Mouse (Mus musculus): Measurements from ENCODE around the gene H2al1e.
"Not testable (repeated sequence)": the region's sequence is repeated elsewhere in the genome, so short reads cannot be mapped to it uniquely, and the experiment has no call there.

H2al1e gene

DNA sequence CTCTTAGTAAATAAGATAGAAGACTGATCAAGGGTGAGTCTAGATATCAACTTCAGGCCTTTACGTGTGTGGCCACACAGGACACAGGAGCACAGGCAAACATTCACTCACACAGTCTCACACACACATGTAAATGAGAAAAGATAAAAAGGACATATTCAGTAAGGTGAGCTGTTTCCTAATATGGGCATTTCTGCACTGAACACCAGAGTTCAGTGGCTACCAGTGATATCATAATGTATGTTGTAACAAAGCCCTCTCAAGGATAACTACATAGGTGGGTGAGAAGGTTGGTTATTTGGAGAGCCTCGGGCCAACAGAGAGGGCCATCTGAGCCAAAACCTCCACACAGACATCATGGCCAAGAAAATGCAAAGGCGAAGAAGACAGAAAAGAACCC lies at the start of gene H2al1e:
Gene H2al1e (plus strand): TSS at position 301 of the 400 bp plus-strand sequence.
- DNase-seq (ENCODE audit: low spot score in 2 of 2) = not testable (repeated sequence)

GRCm38 (mm10) chrX:11264918-11265317 lies 46.8 kb upstream of the H2al1e start:
- DNase-seq (ENCODE audit: low spot score in 2 of 2) = no peak

- peak in 1 of 2 experiments; percentile 1 for DNase-seq (ENCODE audit: low spot score in 2 of 2)
Measured at GRCm38 (mm10) chrX:11267791-11268190, 43.9 kb upstream of the H2al1e start.

GRCm38 (mm10) chrX:11269074-11269473 lies 42.7 kb upstream of the H2al1e start:
- DNase-seq (ENCODE audit: low spot score in 2 of 2) = no peak

- no peak for DNase-seq (ENCODE audit: low spot score in 2 of 2)
Measured at GRCm38 (mm10) chrX:11273190-11273589, 38.5 kb upstream of the H2al1e start.

- DNase-seq (ENCODE audit: low spot score in 2 of 2) = no peak
Measured at GRCm38 (mm10) chrX:11277083-11277482, 34.7 kb upstream of the H2al1e start.

DNA sequence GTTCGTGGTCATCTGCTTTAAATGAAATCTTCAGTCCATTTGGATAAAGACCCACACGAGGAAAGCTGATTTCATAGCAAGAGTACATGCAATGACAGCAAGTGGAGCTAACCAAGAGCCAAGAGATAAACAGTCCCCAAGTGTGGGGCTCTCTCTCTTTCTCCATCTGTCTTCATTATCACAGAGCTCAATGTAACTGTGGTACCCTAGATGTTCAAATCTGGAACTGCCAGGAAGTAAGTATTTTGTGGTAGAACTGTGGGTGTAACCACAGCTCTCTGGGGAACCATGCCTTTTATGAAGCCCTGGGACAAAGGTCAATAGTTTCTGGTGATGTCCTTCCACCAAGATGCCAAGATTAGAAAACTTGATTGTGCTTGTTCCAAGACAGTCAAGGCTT lies 31.0 kb upstream of the H2al1e start:
- no peak for DNase-seq (ENCODE audit: low spot score in 2 of 2)

GRCm38 (mm10) chrX:11288306-11288882 lies 23.3 kb upstream of the H2al1e start:
- no peak for DNase-seq (ENCODE audit: low spot score in 2 of 2)

- no peak for DNase-seq (ENCODE audit: low spot score in 2 of 2)
Measured at GRCm38 (mm10) chrX:11289244-11289643, 22.5 kb upstream of the H2al1e start.

DNA sequence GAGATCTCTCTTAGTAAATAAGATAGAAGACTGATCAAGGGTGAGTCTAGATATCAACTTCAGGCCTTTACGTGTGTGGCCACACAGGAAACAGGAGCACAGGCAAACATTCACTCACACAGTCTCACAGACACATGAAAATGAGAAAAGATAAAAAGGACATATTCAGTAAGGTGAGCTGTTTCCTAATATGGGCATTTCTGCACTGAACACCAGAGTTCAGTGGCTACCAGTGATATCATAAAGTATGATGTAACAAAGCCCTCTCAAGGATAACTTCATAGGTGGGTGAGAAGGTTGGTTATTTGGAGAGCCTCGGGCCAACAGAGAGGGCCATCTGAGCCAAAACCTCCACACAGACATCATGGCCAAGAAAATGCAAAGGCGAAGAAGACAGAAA lies 12.8 kb upstream of the H2al1e start, which contains the start of gene H2al1a:
Gene H2al1a (plus strand): TSS at position 301 of the 400 bp plus-strand sequence.
- DNase-seq (ENCODE audit: low spot score in 2 of 2) = not testable (repeated sequence)

- not testable (repeated sequence) for DNase-seq (ENCODE audit: low spot score in 2 of 2)
Measured at GRCm38 (mm10) chrX:11302132-11302531, 9.6 kb upstream of the H2al1e start, which contains the start of gene H2al1b. Gene H2al1b, plus strand, starts transcription at chrX:11302432.

GRCm38 (mm10) chrX:11305355-11305754 lies 6.4 kb upstream of the H2al1e start, which contains the start of gene H2al1c:
Gene H2al1c, plus strand, starts transcription at chrX:11305655.
- DNase-seq (ENCODE audit: low spot score in 2 of 2) = not testable (repeated sequence)

DNA sequence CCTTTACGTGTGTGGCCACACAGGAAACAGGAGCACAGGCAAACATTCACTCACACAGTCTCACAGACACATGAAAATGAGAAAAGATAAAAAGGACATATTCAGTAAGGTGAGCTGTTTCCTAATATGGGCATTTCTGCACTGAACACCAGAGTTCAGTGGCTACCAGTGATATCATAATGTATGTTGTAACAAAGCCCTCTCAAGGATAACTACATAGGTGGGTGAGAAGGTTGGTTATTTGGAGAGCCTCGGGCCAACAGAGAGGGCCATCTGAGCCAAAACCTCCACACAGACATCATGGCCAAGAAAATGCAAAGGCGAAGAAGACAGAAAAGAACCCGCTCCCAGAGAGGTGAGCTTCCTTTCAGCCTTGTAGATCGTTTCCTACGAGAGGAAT lies 3.2 kb upstream of the H2al1e start, which contains the start of gene H2al1d:
Gene H2al1d (plus strand): TSS at position 301 of the 400 bp plus-strand sequence.
- DNase-seq (ENCODE audit: low spot score in 2 of 2) = not testable (repeated sequence)

DNA sequence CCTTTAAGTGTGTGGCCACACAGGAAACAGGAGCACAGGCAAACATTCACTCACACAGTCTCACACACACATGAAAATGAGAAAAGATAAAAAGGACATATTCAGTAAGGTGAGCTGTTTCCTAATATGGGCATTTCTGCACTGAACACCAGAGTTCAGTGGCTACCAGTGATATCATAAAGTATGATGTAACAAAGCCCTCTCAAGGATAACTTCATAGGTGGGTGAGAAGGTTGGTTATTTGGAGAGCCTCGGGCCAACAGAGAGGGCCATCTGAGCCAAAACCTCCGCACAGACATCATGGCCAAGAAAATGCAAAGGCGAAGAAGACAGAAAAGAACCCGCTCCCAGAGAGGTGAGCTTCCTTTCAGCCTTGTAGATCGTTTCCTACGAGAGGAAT lies 3.1 kb downstream of the H2al1e start, which contains the start of gene H2al1f:
Gene H2al1f (plus strand): TSS at position 301 of the 400 bp plus-strand sequence.
- DNase-seq (ENCODE audit: low spot score in 2 of 2) = not testable (repeated sequence)

GRCm38 (mm10) chrX:11317956-11318355 lies 6.2 kb downstream of the H2al1e start, which contains the start of gene H2al1g:
Gene H2al1g, plus strand, starts transcription at chrX:11318256.
- DNase-seq (ENCODE audit: low spot score in 2 of 2) = not testable (repeated sequence)

GRCm38 (mm10) chrX:11321192-11321591 lies 9.5 kb downstream of the H2al1e start, which contains the start of gene H2al1h:
Gene H2al1h, plus strand, starts transcription at chrX:11321492.
- DNase-seq (ENCODE audit: low spot score in 2 of 2) = not testable (repeated sequence)

DNA sequence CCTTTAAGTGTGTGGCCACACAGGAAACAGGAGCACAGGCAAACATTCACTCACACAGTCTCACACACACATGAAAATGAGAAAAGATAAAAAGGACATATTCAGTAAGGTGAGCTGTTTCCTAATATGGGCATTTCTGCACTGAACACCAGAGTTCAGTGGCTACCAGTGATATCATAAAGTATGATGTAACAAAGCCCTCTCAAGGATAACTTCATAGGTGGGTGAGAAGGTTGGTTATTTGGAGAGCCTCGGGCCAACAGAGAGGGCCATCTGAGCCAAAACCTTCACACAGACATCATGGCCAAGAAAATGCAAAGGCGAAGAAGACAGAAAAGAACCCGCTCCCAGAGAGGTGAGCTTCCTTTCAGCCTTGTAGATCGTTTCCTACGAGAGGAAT lies 12.6 kb downstream of the H2al1e start, which contains the start of gene H2al1i:
Gene H2al1i (plus strand): TSS at position 301 of the 400 bp plus-strand sequence.
- not testable (repeated sequence) for DNase-seq (ENCODE audit: low spot score in 2 of 2)

- not testable (repeated sequence) for DNase-seq (ENCODE audit: low spot score in 2 of 2)
Measured at GRCm38 (mm10) chrX:11327522-11327921, 15.8 kb downstream of the H2al1e start, which contains the start of gene H2al1j. Gene H2al1j, plus strand, starts transcription at chrX:11327822.

DNA sequence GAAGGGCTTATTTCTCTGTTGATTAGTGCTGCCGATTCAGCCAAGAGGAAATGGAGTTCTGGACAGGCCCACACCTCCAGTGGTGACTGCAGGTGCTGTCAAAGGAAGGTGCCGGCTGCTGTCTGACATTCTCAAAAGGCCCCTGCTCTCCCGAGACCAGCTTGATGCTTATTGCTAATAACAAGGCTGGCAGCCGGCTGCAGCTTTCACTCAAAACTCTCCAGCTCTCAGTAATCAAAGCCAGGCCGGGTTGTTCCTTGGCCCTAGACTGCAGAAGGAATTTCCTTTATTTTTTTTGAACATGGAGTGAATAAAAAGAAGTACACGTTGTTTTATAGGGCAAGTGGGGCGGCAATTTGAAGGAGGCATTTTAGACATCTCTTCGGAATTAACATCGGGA lies 34.0 kb downstream of the H2al1e start:
- no peak for DNase-seq (ENCODE audit: low spot score in 2 of 2)

GRCm38 (mm10) chrX:11346756-11347155 lies 35.0 kb downstream of the H2al1e start:
- no peak for DNase-seq (ENCODE audit: low spot score in 2 of 2)

DNA sequence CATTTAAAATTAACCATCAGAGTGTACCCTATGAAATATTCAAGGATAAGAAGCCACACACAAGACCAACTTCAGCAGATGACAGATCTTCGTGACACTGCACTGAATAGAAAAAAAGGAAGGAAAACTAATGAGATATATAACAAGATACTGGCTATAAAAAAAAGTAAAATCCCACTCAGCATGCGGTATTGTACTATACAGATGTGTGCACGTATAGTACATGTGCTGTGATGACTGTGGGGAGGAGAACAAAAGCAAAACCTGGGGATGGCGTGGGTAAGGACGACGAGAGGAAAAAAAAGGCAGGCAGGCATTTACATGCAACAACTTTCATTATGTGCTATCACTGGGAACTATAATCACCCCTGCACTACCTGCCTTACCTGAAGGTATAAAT lies 49.1 kb downstream of the H2al1e start:
- no peak for DNase-seq (ENCODE audit: low spot score in 2 of 2)

GRCm38 (mm10) chrX:11361261-11361660 lies 49.5 kb downstream of the H2al1e start:
- peak in 1 of 2 experiments; percentile 0 for DNase-seq (ENCODE audit: low spot score in 2 of 2)

Data from spleen, postnatal 36 days (tissue).